Mouse (Mus musculus) spleen, adult 2 months (tissue): ENCODE results near the gene Npy4r. TPM values are rescaled to one million over a fixed set of nuclear protein-coding genes. Genes with fewer than 3 reads are reported as not detected.

Source experiments
- DNase-seq, 2 experiments: peaks; one replicate each; pipeline versions ENCODE4 v3.0.0 to v3.0.0-alpha.2; 2012 to 2021; ENCODE audit warnings: low spot score in 2 of 2, low read depth in 1 of 2
- H3K27ac ChIP-seq: fragments of 200-500 bp; 2 replicates; pipeline ENCODE4 v1.5.1; 2012; ENCODE audit warnings: low read length, inconsistent platforms; ENCODE audit not compliant: insufficient read depth
- H3K27me3 ChIP-seq: fragments of 200-500 bp; 2 replicates; pipeline ENCODE4 v1.6.1; 2012; ENCODE audit warnings: mild to moderate bottlenecking, moderate library complexity, low read length, inconsistent platforms; ENCODE audit not compliant: control insufficient read depth, insufficient read depth
- H3K36me3 ChIP-seq: fragments of 200-500 bp; 2 replicates; pipeline ENCODE4 v1.6.1; 2012; ENCODE audit warnings: mild to moderate bottlenecking, low read length, inconsistent platforms; ENCODE audit not compliant: control insufficient read depth, insufficient read depth
- H3K4me1 ChIP-seq: fragments of 200-500 bp; 2 replicates; pipeline ENCODE4 v1.6.1; 2011; ENCODE audit warnings: inconsistent platforms; ENCODE audit not compliant: control insufficient read depth, insufficient read depth, insufficient read length
- H3K4me3 ChIP-seq: fragments of 200-500 bp; 2 replicates; pipeline ENCODE4 v1.5.1; 2011; ENCODE audit warnings: mild to moderate bottlenecking, inconsistent platforms; ENCODE audit not compliant: insufficient read depth, insufficient read length; ENCODE audit errors: extremely low read depth
- CTCF ChIP-seq: fragments of 200-500 bp; IDR thresholded peaks from 2 replicates; pipeline ENCODE4 v1.5.1; 2011; ENCODE audit warnings: mild to moderate bottlenecking, inconsistent platforms; ENCODE audit not compliant: insufficient read depth, insufficient read length, insufficient replicate concordance; ENCODE audit errors: extremely low read depth
- POLR2A ChIP-seq: fragments of 200-500 bp; IDR thresholded peaks from 2 replicates; pipeline ENCODE4 v1.6.1; 2011; ENCODE audit warnings: low read depth, low read length, inconsistent platforms
- whole genome bisulfite sequencing: fragments of 180-500 bp; shearing (Covaris S2); methylation state at CpG from one replicate; pipeline ENCODE4 v1.1.7; 2018; 5-methylcytosine and 5-hydroxymethylcytosine counted together
- polyA plus RNA-seq: library from polyadenylated mRNA; depleted of rRNA; stranded (reverse); fragments of >200 nt; gene quantifications from 2 replicates; pipeline ENCODE4 v1.2.3, GENCODE M21; 2012; rRNA removed

Gene Npy4r
- polyA plus RNA-seq, 1 experiment: 0.07 TPM

- Histone ChIP-seq H3K36me3 (no peaks in the 10 kb centered on the region), H3K27ac (no peak overlapping the region), H3K4me3 (no peak overlapping the region), H3K27me3 (no peaks in the 10 kb centered on the region), H3K4me1 (no peaks in the 10 kb centered on the region)
- DNase-seq: no peak
- no peak for TF ChIP-seq CTCF
- no peak for TF ChIP-seq POLR2A
- WGBS: 78% methylated on average over 3 of the region's 3 CpGs
Measured at GRCm38 (mm10) chr14:34103855-34104254, 48.4 kb downstream of the Npy4r start.

GRCm38 (mm10) chr14:34102601-34103000 lies 49.7 kb downstream of the Npy4r start, which contains the start of gene A630023A22Rik:
Gene A630023A22Rik, minus strand, starts transcription at chr14:34102754.
- H3K4me3 ChIP-seq: no peak within 1 kb of the TSS
- no peak for TF ChIP-seq POLR2A
- no peak for TF ChIP-seq CTCF
- no peak for DNase-seq
- 73% methylated on average over 5 of the region's 5 CpGs for WGBS
- H3K36me3 ChIP-seq: no peaks in the 10 kb centered on the region
- H3K4me1 ChIP-seq: no peaks in the 10 kb centered on the region
- no peak within 1 kb of the TSS for H3K27ac ChIP-seq
- no peaks in the 10 kb centered on the region for H3K27me3 ChIP-seq

- Histone ChIP-seq H3K27ac (no peak overlapping the region), H3K4me3 (no peak overlapping the region), H3K36me3 (no peaks in the 10 kb centered on the region), H3K27me3 (no peaks in the 10 kb centered on the region), H3K4me1 (no peaks in the 10 kb centered on the region)
- DNase-seq: no peak
- 81% methylated on average over 5 of the region's 5 CpGs for WGBS
- no peak for TF ChIP-seq CTCF
- TF ChIP-seq POLR2A: no peak
Measured at GRCm38 (mm10) chr14:34096161-34096560, 56.1 kb downstream of the Npy4r start.

Other genes starting within 250 kb of the Npy4r start
- gene Gdf10, start 228.9 kb downstream of the Npy4r start, polyA plus RNA-seq: 12.3 and 15.5 TPM in 2 replicates
- 0.02 and 0.05 TPM in 2 replicates for gene Gdf2, start 211.4 kb downstream of the Npy4r start, polyA plus RNA-seq
- not detected in 2 replicates for gene Rbp3, start 198.5 kb downstream of the Npy4r start, polyA plus RNA-seq
- gene Zfp488, start 173.7 kb downstream of the Npy4r start, polyA plus RNA-seq: not detected in 2 replicates
- not detected in 2 replicates for gene Gm30083, start 137.3 kb downstream of the Npy4r start, polyA plus RNA-seq
- gene Gm5460, start 135.7 kb downstream of the Npy4r start, polyA plus RNA-seq: not detected in 2 replicates
- not detected in 2 replicates for gene Antxrl, start 99.8 kb downstream of the Npy4r start, polyA plus RNA-seq
- 0.26 and 0.34 TPM in 2 replicates for gene Anxa8, start 66.5 kb downstream of the Npy4r start, polyA plus RNA-seq
- gene A630023A22Rik, start 49.7 kb downstream of the Npy4r start, polyA plus RNA-seq: not detected in 2 replicates
- 0.04 and 0.09 TPM in 2 replicates for gene Gprin2, start 49.2 kb upstream of the Npy4r start, polyA plus RNA-seq
- gene Syt15, start 67.1 kb upstream of the Npy4r start, polyA plus RNA-seq: 3.9 and 4.3 TPM in 2 replicates
- gene Shld2, start 158.0 kb upstream of the Npy4r start, polyA plus RNA-seq: 2.4 and 3.3 TPM in 2 replicates
- gene Glud1, start 158.2 kb upstream of the Npy4r start, polyA plus RNA-seq: 47.7 and 60.1 TPM in 2 replicates
- gene Fam25c, start 202.9 kb upstream of the Npy4r start, polyA plus RNA-seq: not detected in 2 replicates
- 1.6 and 2.1 TPM in 2 replicates for gene Sncg, start 222.3 kb upstream of the Npy4r start, polyA plus RNA-seq
- 8.4 and 8.9 TPM in 2 replicates for gene Mmrn2, start 223.0 kb upstream of the Npy4r start, polyA plus RNA-seq